Mouse (Mus musculus) right cerebral cortex, postnatal 14 days (tissue): ENCODE data around the gene Aym1.
"Not testable (repeated sequence)": the region's sequence is repeated elsewhere in the genome, so short reads cannot be mapped to it uniquely, and the experiment has no call there.

Experiments
- DNase-seq: peaks from one replicate; pipeline ENCODE4 v3.0.0; 2022

Gene Aym1

DNA sequence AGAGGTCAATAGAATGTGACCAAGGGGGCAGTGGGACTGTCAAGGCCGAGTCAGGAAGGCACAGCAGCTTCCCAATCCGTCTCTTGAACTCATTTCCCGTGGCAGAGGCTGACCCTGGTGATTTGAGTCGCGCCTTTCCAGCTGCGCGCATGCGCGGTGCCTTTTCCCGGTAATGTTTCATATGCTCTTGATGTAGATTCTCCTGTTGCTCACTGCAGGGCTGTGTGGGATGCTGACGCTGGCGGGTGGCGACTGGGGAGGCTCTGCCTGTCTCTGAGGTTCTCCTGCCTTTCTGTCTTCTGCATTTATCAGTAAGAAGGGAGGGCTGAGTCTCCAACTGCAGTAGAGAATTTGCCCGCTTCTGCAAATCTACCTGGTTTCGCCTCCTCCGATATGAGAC is 2.8 kb upstream of the Aym1 start:
- DNase-seq = peak; percentile 43

DNA sequence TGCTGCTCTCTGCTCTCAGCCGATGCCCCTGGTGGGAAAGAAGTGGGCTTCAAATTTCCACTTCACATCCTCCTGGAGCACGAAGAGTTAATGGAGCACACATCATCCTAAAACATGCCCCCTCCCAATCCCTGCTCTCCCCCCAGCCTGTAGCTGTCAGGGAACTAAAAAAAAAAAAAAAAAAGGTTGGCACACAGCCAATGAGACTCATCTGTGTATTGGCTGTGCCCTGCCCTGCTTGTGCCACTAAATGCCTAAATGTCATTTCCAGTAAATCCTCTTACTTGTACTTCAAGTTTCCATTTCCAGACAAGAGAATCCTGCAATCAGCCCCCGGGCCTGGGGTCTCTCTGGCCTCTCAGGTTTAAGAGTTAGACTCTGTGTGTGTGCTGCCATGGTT is 562 bp downstream of the Aym1 start:
- no peak for DNase-seq

DNA sequence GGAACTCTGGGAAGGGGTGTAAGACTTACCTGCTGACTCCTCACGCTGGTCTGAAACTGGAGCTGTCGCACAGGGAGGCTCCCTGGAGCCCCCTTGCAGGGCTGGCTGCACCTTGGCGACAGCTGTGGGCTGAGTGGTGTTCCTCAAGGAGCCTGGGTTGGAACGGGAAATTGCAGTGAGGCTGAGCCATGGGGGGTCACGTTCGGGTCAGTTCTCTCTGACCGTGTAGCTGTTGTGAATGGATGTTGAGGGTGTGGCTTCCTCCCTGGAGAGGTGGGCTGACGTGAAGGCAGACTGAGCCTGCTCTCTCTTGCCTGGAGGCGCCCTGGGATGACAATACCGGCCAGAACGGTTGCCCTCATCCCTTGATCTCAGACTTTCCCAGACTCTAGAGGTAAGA is 1.7 kb downstream of the Aym1 start:
- no peak for DNase-seq

DNA sequence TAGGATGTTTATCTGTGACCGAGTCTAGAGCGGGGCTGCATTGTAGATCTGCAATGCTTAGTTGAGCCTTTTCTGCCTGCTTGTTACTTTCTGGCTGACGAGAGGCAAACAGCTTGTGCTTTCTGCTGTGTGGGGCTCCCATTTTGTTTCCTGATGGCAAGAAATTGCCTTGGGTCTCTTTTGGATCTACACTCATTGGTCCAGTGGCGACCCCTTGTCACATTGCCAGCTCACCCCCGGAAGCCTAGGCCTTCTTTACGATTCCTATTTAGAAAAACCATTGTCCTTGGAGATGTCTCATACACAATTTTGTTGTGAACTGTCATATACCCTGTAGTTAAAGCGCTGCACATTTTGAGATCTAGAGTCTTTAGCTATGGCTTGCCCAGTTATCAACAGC is 4.2 kb downstream of the Aym1 start:
- DNase-seq = no peak

DNA sequence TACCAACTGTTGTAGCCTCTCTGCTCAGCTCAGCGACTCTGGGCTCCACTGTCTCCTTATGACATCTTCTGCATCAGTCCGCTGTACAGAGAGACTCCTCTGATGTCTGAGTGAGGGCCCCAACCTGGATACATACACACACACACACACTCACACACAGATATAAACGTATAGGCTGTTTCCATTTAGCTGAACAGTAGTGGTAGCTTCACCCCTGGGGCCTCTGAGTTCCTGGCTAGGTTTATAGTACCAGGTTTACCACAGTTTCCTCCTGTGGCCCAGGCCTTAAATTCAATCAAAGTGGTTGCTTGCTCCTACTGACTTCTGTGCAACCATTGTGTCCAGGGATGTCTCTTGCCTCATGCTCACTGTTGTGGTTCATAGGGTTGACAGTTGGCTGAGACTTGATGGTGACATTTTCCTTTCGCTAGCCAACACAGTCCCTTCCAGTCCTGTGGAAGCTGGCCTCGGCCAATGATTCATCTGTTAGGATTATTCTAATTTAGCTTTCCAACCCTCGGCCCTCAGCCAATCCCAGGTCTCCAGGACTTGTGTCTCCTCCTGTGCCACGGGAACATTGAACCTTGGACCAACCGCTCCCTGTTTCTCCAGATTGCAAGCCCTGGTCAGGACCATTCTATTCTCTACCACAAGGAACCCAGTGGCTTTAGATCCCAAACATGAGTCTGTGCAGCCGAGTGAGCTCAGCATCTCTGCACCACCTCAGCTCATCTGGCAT is 5.3 kb downstream of the Aym1 start:
- DNase-seq = no peak

DNA sequence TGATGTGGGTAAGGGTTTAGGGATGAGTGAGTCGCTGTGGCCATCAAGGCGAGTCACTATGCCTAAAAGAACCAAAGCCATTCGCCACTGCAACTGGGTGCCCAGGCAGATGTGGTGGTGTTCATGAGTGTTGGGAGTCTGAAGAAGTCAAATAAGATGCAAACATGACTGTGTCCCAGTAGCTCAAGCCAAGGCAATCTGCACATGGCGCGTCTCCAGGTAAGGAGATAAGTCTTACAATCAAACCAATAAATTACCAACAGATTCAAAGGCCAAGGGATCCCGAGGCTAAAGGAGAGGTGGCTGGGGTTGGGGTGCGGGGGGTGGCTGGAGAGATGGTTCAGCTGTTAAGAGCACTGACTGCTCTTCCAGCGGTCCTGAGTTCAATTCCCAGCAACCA is 6.1 kb downstream of the Aym1 start:
- DNase-seq = no peak

DNA sequence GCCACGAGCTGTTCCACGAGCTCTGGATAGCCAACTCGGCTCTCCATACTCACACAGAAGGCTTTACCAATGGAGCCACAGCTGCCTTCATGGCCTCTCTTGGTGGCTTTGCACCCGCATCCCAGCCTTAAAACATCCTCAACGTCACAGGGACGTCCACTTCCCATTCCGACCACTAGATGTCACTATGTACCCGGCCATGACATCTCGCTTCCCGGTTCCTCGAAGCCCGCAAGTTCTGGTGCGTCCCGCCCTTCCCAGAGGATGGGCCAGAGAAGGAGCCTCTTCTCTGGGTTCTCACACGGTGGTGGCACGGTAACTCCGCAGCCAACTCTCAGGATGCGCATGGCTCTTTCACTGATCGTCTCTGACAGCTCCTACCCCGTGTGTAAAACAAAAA is 8.8 kb downstream of the Aym1 start:
- peak; percentile 74 for DNase-seq

DNA sequence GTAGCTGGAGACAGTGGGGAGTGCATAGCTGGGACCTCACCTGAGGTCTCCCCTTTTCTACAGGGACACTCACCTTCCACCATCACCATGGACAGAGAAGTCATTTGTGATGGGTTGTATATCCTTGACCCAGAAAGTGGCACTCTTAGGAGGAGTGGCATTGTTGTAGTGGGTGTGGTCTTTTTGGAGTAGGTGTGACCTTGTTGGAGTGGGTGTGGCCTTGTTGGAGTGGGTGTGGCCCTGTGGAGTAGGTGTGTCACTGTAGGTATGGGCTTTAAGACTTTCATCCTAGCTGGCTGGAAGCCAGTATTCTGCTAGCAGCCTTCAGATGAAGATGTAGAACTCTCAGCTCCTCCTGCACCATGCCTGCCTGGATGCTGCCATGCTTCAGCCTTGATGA is 10.6 kb downstream of the Aym1 start:
- DNase-seq = not testable (repeated sequence)

DNA sequence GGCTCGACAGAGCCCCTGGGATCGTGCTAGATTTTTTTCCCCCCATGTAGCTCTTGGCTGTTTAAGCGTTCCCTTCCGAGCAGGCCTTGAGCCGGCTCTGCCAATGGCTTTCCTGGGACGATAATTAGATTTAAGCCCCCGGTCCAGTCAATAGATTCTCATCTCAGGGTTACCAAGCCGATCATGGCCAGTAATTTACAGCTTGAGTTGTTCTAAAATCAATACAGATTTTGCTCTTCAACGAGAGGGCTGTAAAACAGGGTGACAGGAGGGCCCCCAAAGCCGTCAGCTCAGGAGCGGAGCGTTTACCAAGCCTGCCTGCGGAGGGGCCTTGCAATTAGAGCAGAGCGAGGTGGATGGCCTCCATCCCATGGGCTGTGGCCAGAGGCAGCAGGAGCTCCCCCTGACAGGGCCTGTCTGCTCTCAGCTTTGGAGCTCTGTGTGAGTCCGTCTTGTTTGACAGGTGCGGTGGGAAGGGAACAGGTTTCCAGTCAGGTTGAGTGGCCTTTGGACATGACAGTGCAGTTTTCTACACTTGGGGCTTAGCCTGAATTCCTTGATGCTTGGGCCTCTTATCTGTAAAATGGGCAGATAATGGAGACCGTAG is 12.3 kb downstream of the Aym1 start:
- DNase-seq = no peak

DNA sequence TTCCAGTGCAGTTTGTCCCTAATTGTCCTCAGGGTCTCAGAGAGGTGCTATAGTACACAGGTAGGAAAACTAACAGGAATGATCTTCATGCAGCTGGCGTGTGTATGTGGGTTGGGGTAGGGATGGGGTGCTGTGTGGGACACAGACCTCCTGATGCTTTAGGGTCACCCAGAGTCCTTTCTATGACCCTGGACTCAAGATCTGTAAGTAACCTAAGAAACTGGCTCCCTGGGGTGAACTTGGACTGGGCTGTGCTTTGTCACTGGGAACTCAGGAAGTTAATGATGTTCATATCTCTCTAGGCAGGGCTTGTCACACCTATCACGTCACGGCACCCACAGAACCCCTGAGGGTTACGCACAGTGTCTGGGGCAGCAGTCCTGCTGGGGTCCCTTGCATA is 15.4 kb downstream of the Aym1 start:
- no peak for DNase-seq

DNA sequence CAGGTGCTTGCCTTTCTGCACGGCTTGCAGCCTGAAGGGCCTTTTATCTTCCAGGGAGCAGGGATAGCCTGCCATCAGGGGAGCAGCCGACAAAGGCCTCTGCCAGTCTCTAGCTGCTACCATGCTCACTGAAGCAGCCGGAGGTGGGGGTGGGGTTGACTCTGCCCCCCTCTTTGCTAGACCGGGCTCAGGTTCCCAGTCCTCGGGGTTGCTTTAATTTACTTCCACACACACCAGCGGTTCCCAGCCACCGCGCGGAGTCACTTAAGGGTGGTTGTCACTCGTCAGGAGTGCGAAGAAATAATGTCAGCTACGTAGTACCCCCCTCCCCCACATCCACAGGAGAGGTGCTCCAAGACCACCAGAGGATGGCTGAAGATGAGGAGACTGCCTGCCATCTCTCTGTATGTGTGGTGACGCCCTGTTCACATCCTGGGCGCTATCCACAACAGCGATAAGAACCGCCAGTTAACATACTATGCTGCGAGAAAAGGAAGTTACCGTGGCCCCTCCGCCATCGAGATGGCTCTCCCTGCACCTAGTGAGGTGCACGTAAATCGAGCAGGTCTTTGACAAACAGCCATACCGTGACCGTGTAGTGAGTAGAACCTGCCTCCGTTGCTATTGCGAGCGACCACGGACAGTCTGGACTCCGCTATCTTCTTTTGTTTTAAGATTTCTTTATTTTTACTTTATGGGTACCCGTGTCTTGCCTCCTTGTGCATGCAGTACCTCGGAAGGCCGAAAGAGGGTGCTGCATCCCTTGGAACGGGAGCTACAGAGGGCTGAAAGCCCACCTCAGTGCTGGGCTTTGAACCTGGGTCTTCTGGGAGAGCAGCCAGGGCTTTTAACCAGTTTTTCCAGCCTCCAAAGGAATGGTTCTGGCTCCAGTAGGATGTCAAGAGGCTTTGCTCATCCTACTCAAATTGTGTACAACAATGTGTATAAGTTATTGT is 16.2 kb downstream of the Aym1 start:
- DNase-seq = peak; percentile 89

DNA sequence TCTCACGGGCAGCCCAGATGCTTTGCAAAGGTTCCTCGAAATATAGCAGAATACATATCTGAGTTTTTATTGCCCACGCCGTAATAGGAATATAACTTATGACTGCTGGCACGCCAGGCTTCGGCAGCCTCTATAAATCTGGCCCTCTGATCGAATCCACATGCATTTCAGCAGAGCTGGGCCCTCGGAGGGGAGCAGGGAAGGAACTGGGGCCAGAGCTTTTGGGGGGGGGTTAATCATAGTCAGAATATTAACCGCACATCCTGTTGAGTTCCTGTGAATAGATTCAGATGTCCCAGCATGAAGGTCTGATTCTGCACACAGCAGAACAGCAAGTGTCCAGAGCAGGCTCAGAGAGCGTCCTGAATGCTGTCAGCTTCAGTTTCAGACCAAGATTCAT is 17.2 kb downstream of the Aym1 start:
- DNase-seq = no peak

DNA sequence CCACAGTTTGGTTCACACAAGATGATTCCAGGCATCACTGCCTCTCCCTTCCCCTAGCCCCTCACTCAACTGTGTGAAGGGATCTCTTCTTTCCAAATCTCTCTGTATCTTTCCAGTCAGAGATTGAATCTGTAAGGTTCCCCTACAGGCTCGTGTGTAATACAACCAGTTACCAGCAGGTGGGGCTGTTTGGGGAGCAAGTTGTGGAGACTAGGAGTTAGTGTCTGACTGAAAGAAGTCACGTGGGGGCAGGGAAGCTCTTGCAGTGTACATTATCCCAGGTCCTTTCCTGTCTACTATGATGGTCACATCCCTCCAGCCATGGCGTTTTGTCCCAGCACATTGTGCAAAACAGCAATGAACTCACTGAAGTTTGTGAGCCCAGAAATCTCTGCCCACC is 18.7 kb downstream of the Aym1 start:
- DNase-seq = peak; percentile 85

DNA sequence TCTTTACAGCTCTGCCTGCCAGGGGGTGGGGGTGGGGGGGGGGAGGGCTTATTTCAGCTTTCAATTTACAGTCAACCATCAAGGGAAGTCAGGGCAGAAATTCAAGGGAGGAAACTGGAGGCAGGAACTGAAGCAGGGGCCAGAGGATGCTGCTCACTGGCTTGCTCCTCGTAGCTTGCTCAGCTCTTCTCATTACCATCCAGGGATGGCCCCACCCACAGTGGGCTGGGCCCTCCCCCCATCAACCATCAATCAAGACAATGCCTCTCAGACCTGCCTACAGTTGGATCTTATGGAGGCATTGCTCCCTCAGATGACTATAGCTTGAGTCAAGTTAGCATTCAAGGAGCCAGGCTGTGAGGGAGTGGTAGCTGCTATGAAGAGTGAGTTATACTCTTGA is 19.2 kb downstream of the Aym1 start:
- no peak for DNase-seq

DNA sequence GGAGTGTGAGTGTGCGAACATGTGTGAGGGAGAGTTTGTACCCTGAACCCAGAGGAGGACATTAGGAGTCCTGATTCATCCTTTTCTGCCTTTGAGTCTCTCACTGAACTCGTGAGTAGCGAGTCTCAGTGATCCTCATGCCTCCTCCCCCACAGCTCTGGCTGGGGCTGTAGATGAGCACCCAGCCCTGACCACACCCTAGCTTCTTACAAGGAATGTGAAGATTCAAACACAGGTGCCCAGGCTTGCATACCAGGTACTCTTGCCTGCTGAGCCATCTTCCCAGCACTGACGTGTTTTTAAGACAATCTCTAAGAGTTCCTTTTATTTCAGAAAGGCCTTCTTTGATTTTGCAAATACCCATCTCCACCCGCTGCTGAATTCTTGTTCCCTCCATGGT is 22.3 kb downstream of the Aym1 start:
- DNase-seq = no peak

DNA sequence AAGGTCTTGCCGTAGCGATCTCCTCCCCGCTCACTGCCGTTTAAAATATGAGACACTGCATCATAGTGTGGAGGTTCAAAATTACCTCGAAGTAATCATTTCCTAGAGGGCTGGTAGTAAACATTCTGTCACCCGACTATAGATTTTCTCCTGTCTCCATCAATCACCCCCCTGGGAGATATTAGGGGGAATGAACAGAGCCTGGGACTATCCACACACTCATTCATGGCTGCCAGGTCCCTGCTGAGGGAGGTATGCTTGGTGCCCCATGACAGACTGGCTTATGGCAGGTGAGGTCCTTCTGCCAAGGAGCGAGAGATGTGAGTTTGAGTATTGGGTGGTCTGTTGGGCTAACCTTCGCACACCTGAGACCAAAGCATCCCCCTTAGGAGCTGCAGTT is 23.5 kb downstream of the Aym1 start:
- no peak for DNase-seq

DNA sequence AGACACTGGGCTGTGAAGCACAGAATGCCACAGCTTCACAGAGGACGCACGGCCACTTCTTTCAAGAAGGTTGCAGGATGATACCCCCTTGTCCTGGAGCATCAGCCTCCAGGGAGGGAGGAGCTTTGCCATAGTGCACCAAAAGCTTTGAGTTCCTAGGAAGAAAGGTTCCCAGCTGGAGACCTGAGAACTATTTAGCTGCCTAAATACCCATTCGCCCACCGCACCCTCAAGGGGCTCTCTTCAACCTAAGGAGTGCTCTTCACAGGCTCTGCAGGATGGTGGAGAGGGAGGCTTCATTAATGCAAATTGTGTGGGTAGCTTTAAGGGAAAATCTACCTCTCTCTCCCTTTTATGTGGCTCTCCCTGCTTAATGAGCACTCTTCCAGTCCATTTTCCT is 25.5 kb downstream of the Aym1 start:
- no peak for DNase-seq

DNA sequence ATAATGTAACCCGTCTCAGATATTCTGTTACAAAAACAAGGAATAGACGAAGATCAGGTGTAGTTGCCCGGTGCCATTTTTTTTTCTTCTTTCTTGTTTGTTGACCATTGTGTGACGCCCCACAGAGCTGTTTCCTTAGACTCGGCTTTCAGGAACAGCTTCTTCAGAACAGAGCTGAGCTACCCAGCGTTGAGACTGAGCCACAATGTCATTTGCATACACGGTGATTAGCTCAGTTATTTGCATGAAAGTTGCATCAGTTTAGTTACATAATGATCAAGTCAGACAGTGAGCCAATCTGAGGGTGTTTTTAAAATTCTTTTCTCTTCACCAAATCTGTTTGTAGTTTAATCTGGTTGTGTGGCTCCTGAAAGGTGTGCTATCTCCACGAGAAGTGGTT is 36.7 kb downstream of the Aym1 start:
- DNase-seq = no peak

DNA sequence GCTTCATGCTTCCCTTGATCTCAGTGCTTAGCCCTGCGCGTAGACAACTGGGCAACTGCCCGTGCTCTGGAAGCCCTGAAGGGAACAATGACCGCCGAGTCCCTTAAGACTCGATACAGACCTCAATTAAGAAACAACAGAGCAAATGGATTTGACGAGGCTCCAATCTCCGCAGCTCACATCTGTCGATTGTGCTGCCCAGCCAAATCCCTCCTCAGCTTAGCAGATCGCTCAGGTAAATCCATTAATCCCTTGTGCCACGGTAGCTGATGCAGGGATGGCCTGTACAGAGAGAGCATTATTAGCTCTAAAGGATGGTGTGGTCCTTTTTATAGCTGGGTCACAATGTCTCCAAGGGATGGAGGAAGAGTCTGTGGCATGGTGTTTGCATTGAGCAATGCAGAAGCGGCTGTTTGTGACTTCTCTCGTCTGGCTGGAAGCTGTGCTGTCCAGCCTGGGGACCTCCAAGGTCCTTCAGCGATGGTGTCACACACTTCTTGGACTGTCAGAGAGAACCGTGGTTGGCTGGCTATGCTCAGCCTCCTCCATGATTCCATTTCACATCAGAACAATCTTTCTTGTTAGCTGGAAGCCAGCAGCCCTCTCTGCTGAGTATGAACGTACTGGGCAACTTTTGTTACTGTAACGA is 39.3 kb downstream of the Aym1 start:
- DNase-seq = no peak

DNA sequence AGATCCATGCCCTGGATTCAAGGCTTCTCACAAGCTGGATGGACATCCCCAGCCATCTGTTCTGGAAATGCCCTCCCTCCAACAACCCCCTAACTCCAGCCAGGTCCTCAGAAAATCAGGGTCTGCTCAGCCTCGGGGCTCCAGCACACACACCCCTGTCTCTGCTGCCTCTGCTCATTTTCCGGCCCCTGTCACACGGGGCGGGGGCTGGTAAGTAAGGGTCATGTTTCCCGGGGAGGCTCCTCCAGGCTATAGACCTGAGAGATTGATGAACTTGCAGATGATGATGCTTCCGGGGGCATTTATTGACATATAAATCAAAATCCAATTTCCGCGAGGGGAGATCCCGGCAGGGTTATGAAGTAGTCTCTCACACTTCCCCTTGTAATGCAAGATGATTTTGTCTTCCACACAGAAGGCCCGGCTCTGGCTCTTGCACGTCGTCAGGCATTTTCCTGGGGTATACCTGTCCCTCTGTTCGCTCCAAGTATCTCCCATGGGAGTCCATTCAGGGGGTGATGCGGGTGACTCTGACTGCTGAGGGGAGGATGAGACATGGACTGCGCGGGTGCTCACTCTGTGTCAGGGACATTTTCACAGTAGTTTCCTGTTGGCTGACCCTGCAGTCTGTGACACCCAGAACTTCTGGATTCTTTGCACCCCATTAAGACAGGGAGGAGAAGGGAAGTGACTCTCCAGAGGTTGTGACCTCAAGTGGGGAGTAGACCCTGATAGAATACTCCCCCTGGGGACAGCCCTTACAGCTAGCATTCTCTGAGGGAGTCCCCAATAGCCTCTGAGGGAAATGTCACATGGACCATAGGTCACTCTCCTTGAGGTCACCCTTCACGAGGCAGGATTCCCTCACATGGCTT is 40.6 kb downstream of the Aym1 start:
- no peak for DNase-seq

DNA sequence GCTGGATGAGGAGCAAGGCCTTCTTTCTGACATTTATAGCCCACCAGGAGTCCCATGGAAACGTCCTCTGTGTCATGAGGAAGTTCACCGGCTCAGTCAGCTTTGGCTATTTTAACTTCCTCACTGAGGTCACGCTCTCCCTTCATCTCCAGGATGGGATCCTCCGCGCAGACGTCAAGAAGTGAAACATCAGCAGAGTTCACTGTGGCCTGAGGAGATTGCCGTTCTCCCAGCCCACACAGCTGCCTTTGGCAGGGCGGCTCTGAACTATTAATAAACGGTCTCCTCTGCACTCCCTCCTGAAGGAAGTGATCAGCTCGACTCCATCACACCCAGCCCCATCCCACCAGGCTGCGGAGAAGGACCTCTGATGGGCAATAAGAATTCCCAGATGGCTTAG is 45.6 kb downstream of the Aym1 start:
- DNase-seq = no peak

DNA sequence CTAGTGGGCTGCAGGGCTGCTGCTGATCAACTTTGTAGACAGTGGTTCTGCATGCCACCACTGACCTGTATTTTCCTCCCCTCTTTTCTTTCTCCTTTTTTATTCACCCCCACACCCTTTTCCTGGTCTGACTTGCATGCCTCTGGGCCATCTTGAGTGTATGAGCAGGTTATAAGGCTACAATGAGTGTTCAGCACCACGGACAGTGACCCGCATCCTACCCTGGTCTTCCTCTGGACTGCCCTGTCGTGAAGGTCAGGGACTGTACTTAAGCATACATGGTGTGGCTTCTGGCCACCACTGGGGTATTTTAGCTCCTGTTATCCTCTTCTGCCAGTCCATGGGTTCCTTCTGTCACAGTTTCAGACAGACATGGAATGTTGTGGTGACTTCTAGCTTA is 50.3 kb downstream of the Aym1 start:
- no peak for DNase-seq
